In genomic region chr8:125043935-125044334, GRCm38 (mm10) we compare ENCODE assay signal across 20 mouse cellular contexts. TPM values are rescaled to one million over a fixed set of nuclear protein-coding genes. Genes with fewer than 3 reads are reported as not detected.
DNase-seq lines count a peak whose midpoint lies in the region; ATAC-seq and TF ChIP-seq lines count a peak whose summit lies in the region.
"Had no signal": no experiment of that assay in that cellular context is flagged by ENCODE, and none has a peak within 500 bp of the region (broad histone marks: within the 10 kb centered on the region; RNA-seq: fewer than 3 reads in every experiment).

No protein-coding gene starts in this region.

- peaks cover 9% of the 10 kb centered on the region; the same call in 1 of the 2 replicates for H3K4me1 ChIP-seq in kidney, embryonic 15.5 days
- peaks cover 15% of the 10 kb centered on the region; the same call in 1 of the 2 replicates for H3K4me1 ChIP-seq in embryonic facial prominence, embryonic 14.5 days (ENCODE audit: control insufficient read depth, insufficient read depth, low read length)
- no peaks in the 10 kb centered on the region for H3K4me1 ChIP-seq in hindbrain, embryonic 11.5 days (replicated peaks; ENCODE audit: control insufficient read depth, insufficient read depth, low read length)

- H3K9ac ChIP-seq in kidney, embryonic 15.5 days: no peak overlapping the region
- no peak overlapping the region; the same call in 1 of the 2 replicates for H3K9ac ChIP-seq in embryonic facial prominence, embryonic 14.5 days (ENCODE audit: low read depth, low read length)
- no peak overlapping the region for H3K9ac ChIP-seq in hindbrain, embryonic 11.5 days (ENCODE audit: low read depth, low read length)
- H3K9ac ChIP-seq: liver, postnatal 0 days had no signal

- H3K27ac ChIP-seq in gastrocnemius, adult 2 months: peak overlapping the region; percentile 79
- 0 out of 2 replicates have a peak overlapping the region, but pooled peaks have one; percentile 19 for H3K27ac ChIP-seq in kidney, embryonic 15.5 days
- H3K27ac ChIP-seq in embryonic facial prominence, embryonic 14.5 days (replicated peaks; ENCODE audit: low read depth, low read length): peak overlapping the region; percentile 57
- no peak overlapping the region for H3K27ac ChIP-seq in hindbrain, embryonic 11.5 days (ENCODE audit: low read depth, low read length)
- H3K27ac ChIP-seq: hindbrain, embryonic 10.5 days; midbrain, embryonic 10.5 days had no signal

- no peak for TF ChIP-seq CTCF in gastrocnemius, adult 2 months (IDR thresholded peaks at IDR 0.05)

- DNase-seq in gastrocnemius, adult 2 months: no peak
- no peak for DNase-seq in gastrocnemius, postnatal 4 days (ENCODE audit: low spot score in 2 of 2)
- no peak for DNase-seq in kidney, adult 18-20 months
- peak; percentile 7 for DNase-seq in T-cell, adult 2 months (ENCODE audit: low spot score)
- peak; percentile 72 for DNase-seq in embryonic facial prominence, embryonic 14.5 days (ENCODE audit: low spot score)
- DNase-seq in hindbrain, embryonic 11.5 days (ENCODE audit: low spot score): no peak
- DNase-seq in lung, postnatal 25 days (ENCODE audit: low spot score): no peak
- DNase-seq: adrenal gland, postnatal 25 days; cerebellum, postnatal 14 days; kidney, postnatal 25 days; liver; liver, postnatal 0 days; lung, postnatal 4 days; right cerebral cortex, adult 18-20 months had no signal

- intact Hi-C loops in gastrocnemius, adult 2 months (cut with DNase I): no loop called here

- H3K36me3 ChIP-seq in kidney, embryonic 15.5 days: peaks cover 19% of the 10 kb centered on the region
- H3K36me3 ChIP-seq in embryonic facial prominence, embryonic 14.5 days (ENCODE audit: control insufficient read depth, insufficient read depth, low read length): peaks cover 13% of the 10 kb centered on the region; the same call in 1 of the 2 replicates
- H3K36me3 ChIP-seq in hindbrain, embryonic 11.5 days (ENCODE audit: control insufficient read depth, insufficient read depth, low read length): 0 out of 2 replicates have a peak, but pooled peaks cover 3% of the 10 kb centered on the region

- ATAC-seq in kidney, embryonic 15.5 days (replicated peaks; ENCODE audit: low FRiP score): no peak
- ATAC-seq in embryonic facial prominence, embryonic 14.5 days (ENCODE audit: low read depth): no peak
- no peak for ATAC-seq in hindbrain, embryonic 11.5 days (ENCODE audit: low FRiP score)
- ATAC-seq: activated CD4-positive, CD25-positive, alpha-beta regulatory T cell, adult 4 months; forebrain, embryonic 16.5 days; inflammation-experienced regulatory T-cells, adult 6 months; liver, postnatal 0 days had no signal

- H3K9me3 ChIP-seq in kidney, embryonic 15.5 days (replicated peaks): no peaks in the 10 kb centered on the region; the same call in 1 of the 2 replicates
- H3K9me3 ChIP-seq in embryonic facial prominence, embryonic 14.5 days (ENCODE audit: control insufficient read depth, low read length): 0 out of 2 replicates have a peak, but pooled peaks cover 3% of the 10 kb centered on the region
- no peaks in the 10 kb centered on the region for H3K9me3 ChIP-seq in hindbrain, embryonic 11.5 days (ENCODE audit: control insufficient read depth, low read length)
- H3K9me3 ChIP-seq: midbrain, embryonic 10.5 days had no signal

- no peaks in the 10 kb centered on the region for H3K27me3 ChIP-seq in kidney, embryonic 15.5 days
- no peaks in the 10 kb centered on the region for H3K27me3 ChIP-seq in embryonic facial prominence, embryonic 14.5 days (replicated peaks; ENCODE audit: control insufficient read depth, insufficient read depth, low read length)
- no peaks in the 10 kb centered on the region for H3K27me3 ChIP-seq in hindbrain, embryonic 11.5 days (ENCODE audit: control insufficient read depth, insufficient read depth, low read length)

- WGBS in kidney, embryonic 15.5 days: 24% methylated on average over 9 of the region's 9 CpGs
- WGBS in embryonic facial prominence, embryonic 14.5 days: 11% methylated on average over 9 of the region's 9 CpGs
- WGBS in hindbrain, embryonic 11.5 days: 42% methylated on average over 9 of the region's 9 CpGs

- no peak overlapping the region for H3K4me2 ChIP-seq in kidney, embryonic 15.5 days
- H3K4me2 ChIP-seq in embryonic facial prominence, embryonic 14.5 days (ENCODE audit: low read depth, low read length): no peak overlapping the region
- no peak overlapping the region for H3K4me2 ChIP-seq in hindbrain, embryonic 11.5 days (replicated peaks; ENCODE audit: low read depth, low read length)

- 0 out of 2 replicates have a peak overlapping the region, but pooled peaks have one; percentile 17 for H3K4me3 ChIP-seq in gastrocnemius, adult 2 months
- no peak overlapping the region for H3K4me3 ChIP-seq in kidney, embryonic 15.5 days (replicated peaks)
- no peak overlapping the region for H3K4me3 ChIP-seq in embryonic facial prominence, embryonic 14.5 days (ENCODE audit: low read depth, low read length)
- no peak overlapping the region for H3K4me3 ChIP-seq in hindbrain, embryonic 11.5 days (ENCODE audit: low read depth, low read length)
- H3K4me3 ChIP-seq: hindbrain, embryonic 10.5 days; midbrain, embryonic 10.5 days had no signal

RNA-seq across cellular contexts. Expression of gene Disc1, which starts 10.1 kb away (rescaled TPM):
- total RNA-seq in gastrocnemius, adult 2 months (2021): 1 to 10 TPM in 1 of 2 experiments, under 1 TPM in 1; 0.84 to 1.3 TPM
- 1 to 10 TPM; 4.7 to 5.6 TPM for total RNA-seq in gastrocnemius, postnatal 4 days (2021)
- polyA plus RNA-seq in kidney, embryonic 15.5 days (2015; fragmentation: Nextera tagmentation; extraction: Ambion mirVana): 2.1 and 3.6 TPM in 2 replicates
- polyA plus RNA-seq in embryonic facial prominence, embryonic 14.5 days (2014; fragmentation: Nextera tagmentation; extraction: Ambion mirVana): 1.5 and 1.6 TPM in 2 replicates
- polyA plus RNA-seq in hindbrain, embryonic 11.5 days (2014; fragmentation: Nextera tagmentation; extraction: Ambion mirVana): 1.2 and 1.6 TPM in 2 replicates

RNA-seq across cellular contexts. Expression of gene Tsnax, which starts 31.1 kb away (rescaled TPM):
- 10 to 100 TPM; 74.2 to 82.9 TPM for total RNA-seq in gastrocnemius, adult 2 months (2021)
- total RNA-seq in gastrocnemius, postnatal 4 days (2021): 10 to 100 TPM; 78.6 to 87.9 TPM
- polyA plus RNA-seq in kidney, embryonic 15.5 days (2015; fragmentation: Nextera tagmentation; extraction: Ambion mirVana): 118 and 119 TPM in 2 replicates
- 130 and 138 TPM in 2 replicates for polyA plus RNA-seq in embryonic facial prominence, embryonic 14.5 days (2014; fragmentation: Nextera tagmentation; extraction: Ambion mirVana)
- 149 and 156 TPM in 2 replicates for polyA plus RNA-seq in hindbrain, embryonic 11.5 days (2014; fragmentation: Nextera tagmentation; extraction: Ambion mirVana)

Comparison
In these comparisons a context has a peak if more than half of its experiments do, and no peak if none do; other contexts are left out.
1. DNase-seq: peak in T-cell, adult 2 months (single experiment) and embryonic facial prominence, embryonic 14.5 days (single experiment); none in gastrocnemius, adult 2 months (single experiment), gastrocnemius, postnatal 4 days (0 of 2), kidney, adult 18-20 months (single experiment), hindbrain, embryonic 11.5 days (single experiment) and lung, postnatal 25 days (single experiment).